Mouse (Mus musculus) forebrain, embryonic 14.5 days (tissue): ENCODE measurements around the gene Fxyd2. TPM values are rescaled to one million over a fixed set of nuclear protein-coding genes. Genes with fewer than 3 reads are reported as not detected.
A peak's percentile ranks its signal among the peaks of the same experiment; 100 is the strongest.

Source experiments
- ATAC-seq: fragments of 200-750 bp; cut with Nextera tagmentation; 2 replicates; pipeline ENCODE4 v1.8.0; 2017; ENCODE audit warnings: mild to moderate bottlenecking, moderate library complexity
- DNase-seq: peaks from one replicate; pipeline ENCODE4 v3.0.0-alpha.2; 2015; ENCODE audit warnings: low spot score
- H3K27ac ChIP-seq: fragments of 300-500 bp; sonication (generic); 2 replicates; pipeline ENCODE4 v1.5.1; 2014; ENCODE audit warnings: low read depth, mild to moderate bottlenecking, control low read depth, low read length, moderate library complexity
- H3K27me3 ChIP-seq: fragments of 300-500 bp; sonication (generic); replicated peaks from 2 replicates; pipeline ENCODE4 v1.6.1; 2014; ENCODE audit warnings: low read length, control low read depth, mixed read lengths; ENCODE audit not compliant: control insufficient read depth, insufficient read depth
- H3K36me3 ChIP-seq: fragments of 300-500 bp; sonication (generic); 2 replicates; pipeline ENCODE4 v1.6.1; 2014; ENCODE audit warnings: low read length, control low read depth; ENCODE audit not compliant: control insufficient read depth, insufficient read depth
- H3K4me1 ChIP-seq: fragments of 300-500 bp; sonication (generic); 2 replicates; pipeline ENCODE4 v1.6.1; 2014; ENCODE audit warnings: antibody characterized with exemption, low read length, control low read depth; ENCODE audit not compliant: control insufficient read depth, insufficient read depth
- H3K4me2 ChIP-seq: fragments of 300-500 bp; sonication (generic); 2 replicates; pipeline ENCODE4 v1.6.1; 2014; ENCODE audit warnings: mild to moderate bottlenecking, control low read depth, low read length
- H3K4me3 ChIP-seq: fragments of 300-500 bp; sonication (generic); 2 replicates; pipeline ENCODE4 v1.5.1; 2014; ENCODE audit warnings: low read depth, low read length, control low read depth
- H3K9ac ChIP-seq: fragments of 300-500 bp; sonication (generic); 2 replicates; pipeline ENCODE4 v1.6.1; 2014; ENCODE audit warnings: mild to moderate bottlenecking, low read length, control low read depth, moderate library complexity
- H3K9me3 ChIP-seq: fragments of 300-500 bp; sonication (generic); replicated peaks from 2 replicates; pipeline ENCODE4 v1.6.1; 2016; ENCODE audit warnings: low read length, control low read depth, mixed read lengths; ENCODE audit not compliant: control insufficient read depth
- WGBS: fragments of 180-500 bp; shearing (Covaris S2); extraction: QIAGEN DNeasy Blood & Tissue Kit; methylation state at CpG from one replicate; pipeline ENCODE4 v1.1.7; 2014; 5-methylcytosine and 5-hydroxymethylcytosine counted together
- polyA plus RNA-seq: library from polyadenylated mRNA; unstranded; fragments of >200 nt; fragmentation: Nextera tagmentation; extraction: Ambion mirVana; gene quantifications from 2 replicates; pipeline ENCODE4 v1.2.1, GENCODE M21; 2014

Fxyd2 gene
- polyA plus RNA-seq, 1 experiment from 2014 or later = 6.2 TPM

DNA sequence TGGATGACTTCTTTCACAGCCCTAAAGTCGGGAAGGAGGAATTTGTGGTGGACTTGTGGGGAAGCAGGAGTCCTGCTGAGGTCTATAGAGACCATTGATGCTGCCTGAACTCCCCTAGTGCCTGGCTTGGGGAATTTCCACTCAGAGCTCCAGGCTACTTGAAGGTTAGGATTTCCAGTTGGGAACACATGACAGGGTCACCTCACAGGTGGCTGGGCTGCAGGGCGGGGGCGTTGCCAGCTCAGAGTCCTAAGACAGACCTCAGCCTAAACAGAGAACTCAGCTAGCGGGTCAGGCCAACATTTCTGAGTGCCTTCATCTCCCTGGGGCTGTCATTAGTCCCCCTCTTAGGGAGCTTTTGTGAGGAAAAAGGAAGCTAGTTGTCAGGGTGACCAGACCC lies 2.4 kb downstream of the Fxyd2 start:
- Histone ChIP-seq H3K4me3 (no peak overlapping the region), H3K27me3 (no peaks in the 10 kb centered on the region), H3K9ac (no peak overlapping the region), H3K36me3 (no peaks in the 10 kb centered on the region), H3K9me3 (no peaks in the 10 kb centered on the region), H3K4me2 (no peak overlapping the region), H3K27ac (no peak overlapping the region), H3K4me1 (no peaks in the 10 kb centered on the region)
- WGBS = 54% methylated on average over 4 of the region's 4 CpGs
- no peak for DNase-seq
- no peak for ATAC-seq

GRCm38 (mm10) chr9:45402957-45403356 lies 3.5 kb downstream of the Fxyd2 start:
- no peak for DNase-seq
- Histone ChIP-seq H3K27me3 (no peaks in the 10 kb centered on the region), H3K4me3 (no peak overlapping the region), H3K9ac (no peak overlapping the region), H3K27ac (no peak overlapping the region), H3K9me3 (no peaks in the 10 kb centered on the region), H3K4me1 (no peaks in the 10 kb centered on the region), H3K36me3 (no peaks in the 10 kb centered on the region), H3K4me2 (no peak overlapping the region)
- 53% methylated on average over 2 of the region's 2 CpGs for WGBS
- no peak for ATAC-seq

DNA sequence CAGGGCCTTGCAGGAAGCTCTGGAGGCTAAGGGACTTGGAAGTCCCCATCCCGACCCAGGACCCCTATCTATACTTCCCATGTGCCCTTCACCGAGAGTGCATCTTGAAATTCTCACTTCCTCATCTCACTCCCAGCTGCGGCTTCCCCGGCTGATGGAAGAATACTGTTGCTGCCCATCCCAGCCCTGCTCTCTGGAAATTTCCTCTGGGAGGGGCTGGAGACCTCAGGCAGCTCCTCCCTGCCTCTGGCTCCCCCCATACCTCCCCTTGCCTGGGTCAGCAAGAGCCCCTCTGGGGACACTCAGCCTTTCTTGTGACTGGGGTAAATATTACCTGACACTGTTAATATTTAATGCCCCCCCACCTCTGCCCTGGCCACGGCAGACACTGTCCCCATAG lies 6.2 kb downstream of the Fxyd2 start:
- no peak overlapping the region for H3K4me2 ChIP-seq
- ATAC-seq (no peak), DNase-seq (no peak)
- H3K4me1 ChIP-seq = no peaks in the 10 kb centered on the region
- WGBS = 81% methylated on average over 5 of the region's 5 CpGs
- H3K4me3 ChIP-seq = no peak overlapping the region
- H3K27me3 ChIP-seq = no peaks in the 10 kb centered on the region
- no peaks in the 10 kb centered on the region for H3K9me3 ChIP-seq
- no peaks in the 10 kb centered on the region for H3K36me3 ChIP-seq
- H3K9ac ChIP-seq = no peak overlapping the region
- H3K27ac ChIP-seq = no peak overlapping the region

DNA sequence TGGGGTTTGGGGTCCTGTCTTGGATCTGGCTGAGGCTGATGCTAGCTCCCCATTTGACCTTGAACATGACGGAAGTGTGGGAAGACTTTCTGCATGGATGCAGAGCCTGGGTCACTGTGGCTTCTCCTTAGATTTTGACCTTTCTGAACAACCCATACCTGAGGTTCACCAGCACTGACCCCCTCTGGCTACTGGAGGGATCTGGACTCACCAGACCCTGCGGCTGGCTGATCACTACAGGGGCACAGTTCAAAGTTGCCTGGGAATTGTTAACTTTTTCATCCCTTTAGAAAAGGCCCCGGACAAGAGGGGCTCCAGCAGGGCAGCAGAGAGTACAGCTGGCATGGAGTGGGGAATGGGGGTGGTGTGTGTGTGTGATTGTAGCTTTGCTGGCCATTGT lies 7.3 kb downstream of the Fxyd2 start:
- no peak overlapping the region for H3K9ac ChIP-seq
- no peaks in the 10 kb centered on the region for H3K36me3 ChIP-seq
- ATAC-seq (no peak), DNase-seq (no peak)
- H3K27ac ChIP-seq = no peak overlapping the region
- no peaks in the 10 kb centered on the region for H3K9me3 ChIP-seq
- H3K4me1 ChIP-seq = no peaks in the 10 kb centered on the region
- no peaks in the 10 kb centered on the region for H3K27me3 ChIP-seq
- WGBS = 70% methylated on average over 3 of the region's 3 CpGs
- no peak overlapping the region for H3K4me2 ChIP-seq
- H3K4me3 ChIP-seq = no peak overlapping the region

- Histone ChIP-seq H3K27me3 (no peaks in the 10 kb centered on the region), H3K9me3 (no peaks in the 10 kb centered on the region), H3K27ac (no peak overlapping the region), H3K4me3 (peak overlapping the region; percentile 20), H3K4me1 (no peaks in the 10 kb centered on the region), H3K36me3 (no peaks in the 10 kb centered on the region), H3K4me2 (peak overlapping the region; percentile 49), H3K9ac (peak overlapping the region; percentile 35; the same call in 1 of the 2 replicates)
- peak; percentile 84 for DNase-seq
- peak; percentile 73 for ATAC-seq
- WGBS = 44% methylated on average over 33 of the region's 33 CpGs
These were observed 8.5 kb downstream of the Fxyd2 start for GRCm38 (mm10) chr9:45407706-45408675.

GRCm38 (mm10) chr9:45410193-45410592 lies 10.7 kb downstream of the Fxyd2 start:
- ATAC-seq = no peak
- WGBS = 88% methylated on average over 5 of the region's 5 CpGs
- no peak overlapping the region for H3K4me3 ChIP-seq
- no peak for DNase-seq
- H3K9ac ChIP-seq = no peak overlapping the region
- H3K9me3 ChIP-seq = no peaks in the 10 kb centered on the region
- no peaks in the 10 kb centered on the region for H3K27me3 ChIP-seq
- H3K4me1 ChIP-seq = no peaks in the 10 kb centered on the region
- no peaks in the 10 kb centered on the region for H3K36me3 ChIP-seq
- no peak overlapping the region for H3K27ac ChIP-seq
- no peak overlapping the region for H3K4me2 ChIP-seq

- no peak for ATAC-seq
- Histone ChIP-seq H3K9ac (no peak overlapping the region), H3K36me3 (no peaks in the 10 kb centered on the region), H3K4me3 (no peak overlapping the region), H3K4me1 (no peaks in the 10 kb centered on the region), H3K27me3 (no peaks in the 10 kb centered on the region), H3K4me2 (no peak overlapping the region), H3K9me3 (no peaks in the 10 kb centered on the region), H3K27ac (no peak overlapping the region)
- peak; percentile 24 for DNase-seq
- WGBS = 91% methylated on average over 2 of the region's 2 CpGs
These were observed 11.1 kb downstream of the Fxyd2 start for GRCm38 (mm10) chr9:45410614-45411013.

GRCm38 (mm10) chr9:45411111-45411510 lies 11.6 kb downstream of the Fxyd2 start:
- H3K27me3 ChIP-seq = no peaks in the 10 kb centered on the region
- no peak overlapping the region for H3K27ac ChIP-seq
- no peaks in the 10 kb centered on the region for H3K4me1 ChIP-seq
- H3K9me3 ChIP-seq = no peaks in the 10 kb centered on the region
- H3K4me2 ChIP-seq = no peak overlapping the region
- no peak overlapping the region for H3K9ac ChIP-seq
- 83% methylated on average over 3 of the region's 3 CpGs for WGBS
- no peak for DNase-seq
- no peaks in the 10 kb centered on the region for H3K36me3 ChIP-seq
- no peak for ATAC-seq
- no peak overlapping the region for H3K4me3 ChIP-seq

DNA sequence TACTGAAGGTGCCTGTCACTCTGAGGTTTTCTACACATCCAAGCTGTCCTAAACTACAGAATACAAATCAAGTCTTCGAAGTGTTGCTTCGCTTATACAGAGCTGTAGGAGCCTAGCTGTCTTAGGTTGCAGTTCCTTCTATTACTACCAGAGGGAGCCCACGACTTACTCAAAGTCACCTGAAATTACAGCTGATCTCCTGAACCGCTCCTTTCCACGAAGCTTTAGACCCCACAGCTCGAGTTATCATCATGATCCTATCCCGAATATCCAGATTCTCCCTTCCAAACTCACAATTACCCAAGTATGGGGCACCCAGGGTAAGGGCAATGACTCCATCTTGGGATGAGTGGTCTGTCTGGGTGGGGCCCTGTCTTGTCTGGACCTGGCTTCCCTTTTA lies 12.3 kb downstream of the Fxyd2 start:
- Histone ChIP-seq H3K9ac (no peak overlapping the region), H3K36me3 (no peaks in the 10 kb centered on the region), H3K27ac (no peak overlapping the region), H3K4me3 (no peak overlapping the region), H3K9me3 (no peaks in the 10 kb centered on the region), H3K27me3 (no peaks in the 10 kb centered on the region), H3K4me1 (no peaks in the 10 kb centered on the region), H3K4me2 (peak overlapping the region; percentile 27)
- WGBS = 19% methylated on average over 7 of the region's 7 CpGs
- DNase-seq = peak; percentile 92
- ATAC-seq = peak; percentile 56
